Mouse (Mus musculus): ENCODE data around the gene Fcer2a. TPM values are rescaled to one million over a fixed set of nuclear protein-coding genes. Genes with fewer than 3 reads are reported as not detected.

The Fcer2a gene
- polyA plus RNA-seq, 1 experiment from 2014 or later: not detected

GRCm38 (mm10) chr8:3690774-3691173, 3.2 kb downstream of the Fcer2a start:
- Histone ChIP-seq H3K9ac (no peak overlapping the region), H3K36me3 (no peaks in the 10 kb centered on the region), H3K27me3 (no peaks in the 10 kb centered on the region), H3K4me3 (no peak overlapping the region), H3K4me2 (no peak overlapping the region), H3K4me1 (no peaks in the 10 kb centered on the region), H3K27ac (no peak overlapping the region), H3K9me3 (no peaks in the 10 kb centered on the region)
- ATAC-seq (ENCODE audit: borderline replicate concordance, extremely low read depth, low FRiP score, low TSS enrichment): no peak; the same call in 1 of the 2 replicates
- 58% methylated on average over 3 of the region's 3 CpGs for WGBS

- H3K4me3 ChIP-seq: no peak overlapping the region
- no peaks in the 10 kb centered on the region; the same call in 1 of the 2 replicates for H3K36me3 ChIP-seq
- H3K4me2 ChIP-seq: no peak overlapping the region
- no peaks in the 10 kb centered on the region for H3K27me3 ChIP-seq
- 73% methylated on average over 6 of the region's 6 CpGs for WGBS
- no peak for ATAC-seq (ENCODE audit: borderline replicate concordance, extremely low read depth, low FRiP score, low TSS enrichment)
- H3K27ac ChIP-seq: no peak overlapping the region
- H3K4me1 ChIP-seq: no peaks in the 10 kb centered on the region
- H3K9me3 ChIP-seq: no peaks in the 10 kb centered on the region
- no peak overlapping the region for H3K9ac ChIP-seq
Measured at GRCm38 (mm10) chr8:3687537-3687936, 6.4 kb downstream of the Fcer2a start.

GRCm38 (mm10) chr8:3685422-3685821, 8.6 kb downstream of the Fcer2a start:
- 60% methylated on average over 5 of the region's 5 CpGs for WGBS
- no peak overlapping the region for H3K9ac ChIP-seq
- no peak overlapping the region for H3K27ac ChIP-seq
- no peak overlapping the region for H3K4me2 ChIP-seq
- H3K36me3 ChIP-seq: peaks cover 14% of the 10 kb centered on the region
- H3K4me3 ChIP-seq: no peak overlapping the region
- H3K27me3 ChIP-seq: no peaks in the 10 kb centered on the region
- H3K4me1 ChIP-seq: no peaks in the 10 kb centered on the region
- ATAC-seq (ENCODE audit: borderline replicate concordance, extremely low read depth, low FRiP score, low TSS enrichment): no peak
- no peaks in the 10 kb centered on the region for H3K9me3 ChIP-seq

GRCm38 (mm10) chr8:3684530-3684929, 9.4 kb downstream of the Fcer2a start:
- H3K4me3 ChIP-seq: no peak overlapping the region
- ATAC-seq (ENCODE audit: borderline replicate concordance, extremely low read depth, low FRiP score, low TSS enrichment): no peak

GRCm38 (mm10) chr8:3683408-3684176, 10.4 kb downstream of the Fcer2a start:
- no peak overlapping the region for H3K27ac ChIP-seq
- peaks cover 31% of the 10 kb centered on the region for H3K36me3 ChIP-seq
- no peak overlapping the region for H3K9ac ChIP-seq
- H3K4me3 ChIP-seq: no peak overlapping the region
- H3K4me1 ChIP-seq: peaks cover 11% of the 10 kb centered on the region; the same call in 1 of the 2 replicates
- no peak overlapping the region for H3K4me2 ChIP-seq
- WGBS: 56% methylated on average over 6 of the region's 6 CpGs
- ATAC-seq (ENCODE audit: borderline replicate concordance, extremely low read depth, low FRiP score, low TSS enrichment): no peak
- H3K27me3 ChIP-seq: no peaks in the 10 kb centered on the region
- H3K9me3 ChIP-seq: no peaks in the 10 kb centered on the region

More at GRCm38 (mm10) chr8:3684530-3684929, 9.4 kb downstream of the Fcer2a start:
- Histone ChIP-seq H3K4me2 (no peak overlapping the region), H3K36me3 (peaks cover 23% of the 10 kb centered on the region), H3K27ac (no peak overlapping the region), H3K9ac (no peak overlapping the region), H3K27me3 (no peaks in the 10 kb centered on the region), H3K4me1 (peaks cover 8% of the 10 kb centered on the region; the same call in 1 of the 2 replicates), H3K9me3 (no peaks in the 10 kb centered on the region)

GRCm38 (mm10) chr8:3682435-3682834, 11.5 kb downstream of the Fcer2a start:
- Histone ChIP-seq H3K36me3 (peaks cover 31% of the 10 kb centered on the region), H3K4me1 (peaks cover 22% of the 10 kb centered on the region), H3K4me3 (no peak overlapping the region), H3K9ac (no peak overlapping the region), H3K27ac (no peak overlapping the region), H3K9me3 (no peaks in the 10 kb centered on the region), H3K4me2 (no peak overlapping the region), H3K27me3 (no peaks in the 10 kb centered on the region)
- WGBS: 92% methylated on average over 5 of the region's 5 CpGs
- ATAC-seq (ENCODE audit: borderline replicate concordance, extremely low read depth, low FRiP score, low TSS enrichment): no peak

- Histone ChIP-seq H3K4me3 (no peak overlapping the region), H3K9ac (no peak overlapping the region), H3K9me3 (no peaks in the 10 kb centered on the region), H3K36me3 (peaks cover 31% of the 10 kb centered on the region), H3K4me1 (peaks cover 31% of the 10 kb centered on the region), H3K27me3 (no peaks in the 10 kb centered on the region), H3K27ac (no peak overlapping the region), H3K4me2 (no peak overlapping the region)
- no peak for ATAC-seq (ENCODE audit: borderline replicate concordance, extremely low read depth, low FRiP score, low TSS enrichment)
- 76% methylated on average over 5 of the region's 5 CpGs for WGBS
Measured at GRCm38 (mm10) chr8:3679656-3680055, 14.3 kb downstream of the Fcer2a start.

- no peaks in the 10 kb centered on the region for H3K9me3 ChIP-seq
- no peak overlapping the region for H3K9ac ChIP-seq
- 94% methylated on average over 23 of the region's 23 CpGs for WGBS
- H3K4me2 ChIP-seq: no peak overlapping the region
- H3K27me3 ChIP-seq: no peaks in the 10 kb centered on the region
- H3K4me1 ChIP-seq: peaks cover 31% of the 10 kb centered on the region
- no peak for ATAC-seq (ENCODE audit: borderline replicate concordance, extremely low read depth, low FRiP score, low TSS enrichment)
- H3K36me3 ChIP-seq: peaks cover 31% of the 10 kb centered on the region
- H3K4me3 ChIP-seq: no peak overlapping the region
- H3K27ac ChIP-seq: no peak overlapping the region
Measured at GRCm38 (mm10) chr8:3679236-3679635, 14.7 kb downstream of the Fcer2a start.

GRCm38 (mm10) chr8:3678831-3679230, 15.1 kb downstream of the Fcer2a start:
- Histone ChIP-seq H3K4me2 (no peak overlapping the region), H3K36me3 (peaks cover 31% of the 10 kb centered on the region), H3K9me3 (no peaks in the 10 kb centered on the region), H3K27me3 (no peaks in the 10 kb centered on the region), H3K9ac (no peak overlapping the region), H3K27ac (no peak overlapping the region), H3K4me1 (peaks cover 31% of the 10 kb centered on the region), H3K4me3 (no peak overlapping the region)
- ATAC-seq (ENCODE audit: borderline replicate concordance, extremely low read depth, low FRiP score, low TSS enrichment): no peak
- 94% methylated on average over 23 of the region's 23 CpGs for WGBS

- Histone ChIP-seq H3K27me3 (no peaks in the 10 kb centered on the region), H3K27ac (peak overlapping the region; percentile 94), H3K36me3 (peaks cover 31% of the 10 kb centered on the region), H3K9me3 (no peaks in the 10 kb centered on the region), H3K4me2 (peak overlapping the region; percentile 71), H3K4me1 (peaks cover 37% of the 10 kb centered on the region), H3K9ac (peak overlapping the region; percentile 95), H3K4me3 (peak overlapping the region; percentile 84)
- 2% methylated on average over 15 of the region's 15 CpGs for WGBS
- no peak for ATAC-seq (ENCODE audit: borderline replicate concordance, extremely low read depth, low FRiP score, low TSS enrichment)
Measured at GRCm38 (mm10) chr8:3676993-3677579, 16.9 kb downstream of the Fcer2a start.

- no peaks in the 10 kb centered on the region for H3K27me3 ChIP-seq
- peak; percentile 82 for ATAC-seq (ENCODE audit: borderline replicate concordance, extremely low read depth, low FRiP score, low TSS enrichment)
- peak within 1 kb of the TSS; percentile 95 for H3K9ac ChIP-seq
- peaks cover 26% of the 10 kb centered on the region for H3K36me3 ChIP-seq
- peak within 1 kb of the TSS; percentile 94 for H3K27ac ChIP-seq
- peak within 1 kb of the TSS; percentile 84 for H3K4me3 ChIP-seq
- no peaks in the 10 kb centered on the region for H3K9me3 ChIP-seq
- H3K4me2 ChIP-seq: peak within 1 kb of the TSS; percentile 71
- under 1% methylated on average over 61 of the region's 61 CpGs for WGBS
- H3K4me1 ChIP-seq: peaks cover 37% of the 10 kb centered on the region
Measured at GRCm38 (mm10) chr8:3676131-3676992, 17.6 kb downstream of the Fcer2a start, which contains the start of gene Trappc5. TSS of gene Trappc5 (plus strand) at chr8:3676299.
